Mouse (Mus musculus): ENCODE measurements at regions not wholly inside any gene's neighbourhood (a gene's known extent, or its start where the extent isn't known, plus 50 kb on each side); places are given as distances from the start of the nearest gene placed in this dataset.

DNA sequence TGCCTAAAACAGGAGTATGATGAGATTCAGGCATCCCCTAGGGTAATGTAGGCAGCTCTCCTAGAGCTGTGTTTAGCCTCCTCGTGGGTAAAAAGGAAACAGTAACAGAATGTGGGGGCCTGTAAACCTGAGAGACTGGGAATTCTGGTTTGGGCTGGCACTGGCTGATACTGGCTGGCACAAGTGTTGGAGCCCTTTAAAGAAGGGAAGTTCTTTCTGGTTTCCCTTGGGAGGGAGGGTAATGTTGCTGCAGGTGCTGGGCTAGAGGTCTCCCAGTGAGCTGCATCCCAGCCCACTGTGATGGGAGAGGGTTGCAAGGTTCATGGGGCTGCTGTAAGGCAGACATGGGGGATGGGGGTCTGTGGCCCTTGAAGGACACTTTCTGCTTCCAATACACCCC lies 58.4 kb upstream of the Slc34a2 start:
- Histone ChIP-seq H3K27ac (replicated peaks in 1 of 2; ENCODE audit: control insufficient read depth in 1 of 2, insufficient read depth in 1 of 2, low read depth in 2 of 2, low read length in 2 of 2) (no peak overlapping the region), H3K4me1 (ENCODE audit: control insufficient read depth in 2 of 2, insufficient read depth in 2 of 2, low read length in 2 of 2) (peaks cover 2 to 5% of the 10 kb centered on the region in 2 experiments; a peak in 1 of 4 replicates), H3K27me3 (ENCODE audit: control insufficient read depth, insufficient read depth, low read length) (no peaks in the 10 kb centered on the region), H3K36me3 (ENCODE audit: control insufficient read depth, insufficient read depth, low read length) (no peaks in the 10 kb centered on the region), H3K9me3 (ENCODE audit: control insufficient read depth, low read length) (no peaks in the 10 kb centered on the region), H3K9ac (ENCODE audit: low read length) (no peak overlapping the region), H3K4me3 (ENCODE audit: control insufficient read depth in 1 of 2, insufficient read depth in 1 of 2, low read depth in 1 of 2, low read length in 2 of 2) (no peak overlapping the region), H3K4me2 (ENCODE audit: low read length) (no peak overlapping the region)
- 55% methylated on average over 1 of the region's 1 CpGs for WGBS
- ATAC-seq (ENCODE audit: insufficient number of reproducible peaks, insufficient read depth, low FRiP score, low read depth): no peak

GRCm38 (mm10) chr5:52982056-52982455 lies 55.8 kb upstream of the Slc34a2 start:
- H3K4me3 ChIP-seq (ENCODE audit: control insufficient read depth in 1 of 2, insufficient read depth in 1 of 2, low read depth in 1 of 2, low read length in 2 of 2): no peak overlapping the region
- 80% methylated on average over 4 of the region's 4 CpGs for WGBS
- H3K27me3 ChIP-seq (ENCODE audit: control insufficient read depth, insufficient read depth, low read length): no peaks in the 10 kb centered on the region
- H3K4me2 ChIP-seq (ENCODE audit: low read length): no peak overlapping the region
- H3K4me1 ChIP-seq (ENCODE audit: control insufficient read depth in 2 of 2, insufficient read depth in 2 of 2, low read length in 2 of 2): peaks cover 0 to 5% of the 10 kb centered on the region in 2 experiments; a peak in 1 of 4 replicates
- H3K27ac ChIP-seq (replicated peaks in 1 of 2; ENCODE audit: control insufficient read depth in 1 of 2, insufficient read depth in 1 of 2, low read depth in 2 of 2, low read length in 2 of 2): no peak overlapping the region
- no peaks in the 10 kb centered on the region for H3K36me3 ChIP-seq (ENCODE audit: control insufficient read depth, insufficient read depth, low read length)
- no peaks in the 10 kb centered on the region for H3K9me3 ChIP-seq (ENCODE audit: control insufficient read depth, low read length)
- H3K9ac ChIP-seq (ENCODE audit: low read length): no peak overlapping the region
- ATAC-seq (ENCODE audit: insufficient number of reproducible peaks, insufficient read depth, low FRiP score, low read depth): no peak

GRCm38 (mm10) chr5:52982741-52983140 lies 55.1 kb upstream of the Slc34a2 start:
- Histone ChIP-seq H3K4me2 (ENCODE audit: low read length) (no peak overlapping the region), H3K27ac (replicated peaks in 1 of 2; ENCODE audit: control insufficient read depth in 1 of 2, insufficient read depth in 1 of 2, low read depth in 2 of 2, low read length in 2 of 2) (no peak overlapping the region), H3K4me1 (ENCODE audit: control insufficient read depth in 2 of 2, insufficient read depth in 2 of 2, low read length in 2 of 2) (no peaks in the 10 kb centered on the region), H3K4me3 (ENCODE audit: control insufficient read depth in 1 of 2, insufficient read depth in 1 of 2, low read depth in 1 of 2, low read length in 2 of 2) (no peak overlapping the region), H3K9me3 (ENCODE audit: control insufficient read depth, low read length) (peaks cover 4% of the 10 kb centered on the region; the same call in 1 of the 2 replicates), H3K27me3 (ENCODE audit: control insufficient read depth, insufficient read depth, low read length) (no peaks in the 10 kb centered on the region), H3K9ac (ENCODE audit: low read length) (no peak overlapping the region), H3K36me3 (ENCODE audit: control insufficient read depth, insufficient read depth, low read length) (no peaks in the 10 kb centered on the region)
- WGBS: 60% methylated on average over 4 of the region's 4 CpGs
- no peak for ATAC-seq (ENCODE audit: insufficient number of reproducible peaks, insufficient read depth, low FRiP score, low read depth)
